Mouse (Mus musculus) MEL (cell line): ENCODE measurements around the gene Tex36.

Experiments used
- EP300 ChIP-seq, 2 experiments: IDR thresholded peaks; 2 replicates each; pipeline ENCODE4 v1.6.1; 2011; ENCODE audit warnings: improper control_type of control experiment in 2 of 2, low read length in 2 of 2, low read depth in 1 of 2, mild to moderate bottlenecking in 1 of 2
- MXI1 ChIP-seq: IDR thresholded peaks from 2 replicates; pipeline ENCODE4 v1.6.1; 2011; ENCODE audit warnings: mild to moderate bottlenecking, low read depth, low read length, improper control_type of control experiment
- POLR2A ChIP-seq, 2 experiments: IDR thresholded peaks; 2 replicates each; pipeline ENCODE4 v1.6.1; 2011 to 2012; ENCODE audit warnings: low read length in 2 of 2, mild to moderate bottlenecking in 2 of 2, control low read depth in 1 of 2, improper control_type of control experiment in 1 of 2, low read depth in 1 of 2, moderate library complexity in 1 of 2; ENCODE audit not compliant: control insufficient read depth in 1 of 2, insufficient read depth in 1 of 2, poor library complexity in 1 of 2
- POLR2AphosphoS2 ChIP-seq: IDR thresholded peaks from 2 replicates; pipeline ENCODE4 v1.6.1; 2011; ENCODE audit warnings: low read length, improper control_type of control experiment
- TBP ChIP-seq: IDR thresholded peaks from 2 replicates; pipeline ENCODE4 v1.8.0; 2011; ENCODE audit warnings: low read depth, low read length, improper control_type of control experiment
- ZC3H11A ChIP-seq: IDR thresholded peaks from 2 replicates; pipeline ENCODE4 v1.6.1; 2012; ENCODE audit warnings: low read depth, mild to moderate bottlenecking, inconsistent platforms, low read length, improper control_type of control experiment

DNA sequence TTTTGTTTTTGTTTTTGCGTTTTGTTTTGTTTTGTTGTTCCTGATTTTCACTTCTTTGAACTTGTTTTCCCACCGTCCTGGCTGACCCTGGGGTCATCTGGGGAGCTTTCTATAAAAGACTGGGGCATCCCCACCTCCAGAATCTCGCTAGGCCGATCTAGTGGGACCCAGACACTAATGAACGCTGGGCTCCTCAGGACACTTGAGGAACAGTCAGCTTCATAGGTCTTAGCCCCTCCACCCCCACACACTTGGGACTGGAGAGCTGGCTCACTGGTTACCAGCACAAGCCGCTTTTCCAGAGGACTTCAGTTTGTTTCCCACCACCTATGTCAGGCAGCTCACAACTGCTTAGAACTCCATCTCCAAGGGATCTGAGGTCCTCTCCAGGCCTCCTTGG, 25.7 kb downstream of the Tex36 start:
- TF ChIP-seq EP300 (IDR thresholded peaks at IDR 0.05; ENCODE audit: low read depth in 1 of 2, low read length in 2 of 2) (no peak), ZC3H11A (no peak), TBP (no peak), POLR2A (IDR thresholded peaks at IDR 0.05; ENCODE audit: control insufficient read depth in 1 of 2, insufficient read depth in 1 of 2, low read depth in 1 of 2, low read length in 2 of 2, poor library complexity in 1 of 2) (no peak), POLR2AphosphoS2 (no peak), MXI1 (no peak)
